Mouse (Mus musculus): ENCODE data around the gene Ascc1.

The Ascc1 gene

GRCm38 (mm10) chr10:60002673-60003212, at the start of gene Ascc1, which contains the start of gene Anapc16:
Ascc1 (plus strand) TSS chr10:60002805.
Anapc16 (minus strand) TSS chr10:60003135.
- in situ Hi-C loops (cut with MboI; ENCODE audit: unreplicated experiment in 2 of 2): loop anchor here (5.0 kb wide), 2 partner anchors 50 to 105 kb away; partner anchors contain the start of gene Ddit4 (in 2 of the 2)

DNA sequence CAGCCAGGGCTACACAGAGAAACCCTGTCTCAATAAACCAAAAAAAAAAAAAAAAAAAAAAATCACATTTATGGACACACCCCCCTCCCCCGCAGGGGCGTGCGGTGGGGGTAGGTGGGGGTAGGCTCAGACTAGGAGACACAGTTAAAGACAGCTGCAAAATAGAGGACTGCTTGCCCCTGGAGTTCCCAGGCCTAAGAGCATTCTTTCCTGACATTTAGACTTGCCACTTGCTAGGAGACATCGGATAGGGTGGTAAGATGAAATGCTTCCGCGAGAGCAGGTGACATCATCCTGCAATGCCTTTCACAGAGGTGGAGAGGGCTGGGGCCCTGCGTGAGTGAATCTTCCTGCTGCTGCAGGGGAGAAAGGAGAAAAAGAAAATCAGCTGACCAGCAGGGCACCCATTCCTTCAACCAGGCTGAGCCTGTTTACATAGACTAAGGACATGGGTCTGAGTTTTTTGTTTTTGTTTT, 49.0 kb upstream of the Ascc1 start:
- in situ Hi-C loops (cut with MboI; ENCODE audit: unreplicated experiment in 2 of 2): loop anchor here (5.0 kb wide), 2 partner anchors 49 to 56 kb away; partner anchors contain the start of genes Anapc16 (in 2 of the 2) and Ascc1 (in 2 of the 2)

DNA sequence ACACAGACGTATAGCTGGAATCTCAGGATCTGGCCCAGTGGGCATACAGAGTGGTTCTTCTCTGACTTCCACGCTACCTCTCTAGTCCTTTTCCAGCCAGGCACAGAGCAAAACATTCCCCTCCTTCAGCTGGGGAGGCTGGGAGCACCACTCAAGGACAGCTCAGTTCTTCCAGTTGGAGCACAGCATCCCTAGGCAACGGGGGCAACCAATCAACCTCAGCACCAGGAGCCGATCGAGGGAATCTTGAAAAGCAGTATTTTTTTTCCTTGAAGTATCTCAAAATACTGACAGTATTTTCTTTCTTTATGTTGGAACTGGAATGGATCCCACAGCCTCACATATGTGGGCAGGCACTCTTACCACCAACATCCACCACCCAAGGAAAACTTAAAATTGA, 45.9 kb upstream of the Ascc1 start:
- in situ Hi-C loops (cut with MboI; ENCODE audit: unreplicated experiment in 2 of 2): no loop called here

DNA sequence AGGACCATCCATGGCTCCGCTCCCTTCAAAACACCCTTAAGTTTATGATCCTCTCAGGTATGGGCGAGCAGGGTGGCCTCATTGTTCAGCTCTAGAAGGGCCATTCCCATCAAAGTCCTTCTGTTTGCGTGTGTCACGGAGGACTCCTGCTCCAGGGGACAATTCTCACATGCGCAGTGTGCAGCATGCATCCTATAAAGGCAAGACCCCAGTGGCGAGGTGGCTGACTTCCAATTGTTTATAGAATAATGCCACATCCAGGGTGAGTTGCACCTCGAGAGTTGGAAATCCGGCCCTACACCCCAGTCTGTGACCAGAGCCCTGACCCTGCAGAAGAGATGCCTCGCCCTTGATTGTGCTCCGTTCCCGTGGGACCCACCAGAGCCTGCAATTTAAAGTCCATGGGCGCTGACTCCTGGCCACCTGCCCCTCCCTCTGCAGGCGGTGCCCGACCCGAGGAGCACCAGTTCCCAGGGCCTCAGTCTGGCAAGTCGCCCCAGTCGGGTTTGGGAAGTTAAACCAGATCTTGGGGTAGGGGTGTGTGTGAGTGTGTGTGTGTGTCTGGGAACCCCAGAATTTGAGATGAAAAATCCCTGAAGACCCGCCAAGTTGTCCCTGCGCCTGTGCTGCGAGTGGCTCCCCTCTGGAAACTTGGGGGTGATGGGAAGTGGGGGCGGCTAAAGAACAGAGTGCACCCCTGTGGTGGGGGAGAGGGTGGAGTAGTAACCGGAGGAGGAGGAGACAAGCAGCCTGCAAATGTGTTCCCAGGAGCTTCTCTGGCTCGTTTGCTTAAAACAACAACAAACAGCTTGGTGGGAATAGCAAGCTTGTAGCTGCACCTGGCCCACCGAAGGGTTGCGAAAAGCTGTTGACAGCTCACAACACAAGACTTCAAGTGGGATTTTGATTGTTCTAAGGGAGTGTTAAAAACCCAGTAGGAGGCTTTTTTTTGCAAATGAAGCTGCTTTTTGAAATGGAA, 45.1 kb upstream of the Ascc1 start:
- in situ Hi-C loops (cut with MboI; ENCODE audit: unreplicated experiment in 2 of 2): no loop called here

DNA sequence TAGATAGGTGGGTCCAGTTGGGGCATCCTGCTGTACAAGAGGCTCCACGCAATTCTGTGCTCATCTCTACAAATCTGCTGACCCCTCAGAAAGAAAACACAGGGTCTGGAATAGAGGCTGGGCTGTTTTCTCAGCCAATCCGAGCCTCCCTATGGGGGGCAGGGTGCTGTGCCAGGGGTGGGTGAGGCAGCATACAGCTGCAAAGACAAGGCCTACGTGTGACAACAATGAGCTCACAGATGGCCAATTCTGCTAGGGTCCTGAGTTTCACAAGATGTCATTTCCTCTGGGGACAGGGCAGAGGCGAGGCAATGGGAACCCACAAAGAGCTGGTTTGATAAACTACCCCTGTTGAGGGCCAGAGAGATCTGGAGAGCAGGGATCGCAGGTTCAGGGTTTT, 44.1 kb upstream of the Ascc1 start:
- in situ Hi-C loops (cut with MboI; ENCODE audit: unreplicated experiment in 2 of 2): no loop called here

GRCm38 (mm10) chr10:59959517-59959916, 43.1 kb upstream of the Ascc1 start:
- in situ Hi-C loops (cut with MboI; ENCODE audit: unreplicated experiment in 2 of 2): no loop called here

GRCm38 (mm10) chr10:59963609-59964008, 39.0 kb upstream of the Ascc1 start:
- in situ Hi-C loops (cut with MboI; ENCODE audit: unreplicated experiment in 2 of 2): no loop called here

GRCm38 (mm10) chr10:59964504-59965361, 37.9 kb upstream of the Ascc1 start:
- in situ Hi-C loops (cut with MboI; ENCODE audit: unreplicated experiment in 2 of 2): no loop called here

GRCm38 (mm10) chr10:59965362-59965695, 37.3 kb upstream of the Ascc1 start:
- in situ Hi-C loops (cut with MboI; ENCODE audit: unreplicated experiment in 2 of 2): no loop called here

GRCm38 (mm10) chr10:59965788-59966187, 36.8 kb upstream of the Ascc1 start:
- in situ Hi-C loops (cut with MboI; ENCODE audit: unreplicated experiment in 2 of 2): no loop called here

- in situ Hi-C loops (cut with MboI; ENCODE audit: unreplicated experiment in 2 of 2): no loop called here
Measured at GRCm38 (mm10) chr10:59966743-59967142, 35.9 kb upstream of the Ascc1 start.

- in situ Hi-C loops (cut with MboI; ENCODE audit: unreplicated experiment in 2 of 2): no loop called here
Measured at GRCm38 (mm10) chr10:59967309-59967942, 35.2 kb upstream of the Ascc1 start.

- in situ Hi-C loops (cut with MboI; ENCODE audit: unreplicated experiment in 2 of 2): no loop called here
Measured at GRCm38 (mm10) chr10:59969821-59970449, 32.7 kb upstream of the Ascc1 start.

DNA sequence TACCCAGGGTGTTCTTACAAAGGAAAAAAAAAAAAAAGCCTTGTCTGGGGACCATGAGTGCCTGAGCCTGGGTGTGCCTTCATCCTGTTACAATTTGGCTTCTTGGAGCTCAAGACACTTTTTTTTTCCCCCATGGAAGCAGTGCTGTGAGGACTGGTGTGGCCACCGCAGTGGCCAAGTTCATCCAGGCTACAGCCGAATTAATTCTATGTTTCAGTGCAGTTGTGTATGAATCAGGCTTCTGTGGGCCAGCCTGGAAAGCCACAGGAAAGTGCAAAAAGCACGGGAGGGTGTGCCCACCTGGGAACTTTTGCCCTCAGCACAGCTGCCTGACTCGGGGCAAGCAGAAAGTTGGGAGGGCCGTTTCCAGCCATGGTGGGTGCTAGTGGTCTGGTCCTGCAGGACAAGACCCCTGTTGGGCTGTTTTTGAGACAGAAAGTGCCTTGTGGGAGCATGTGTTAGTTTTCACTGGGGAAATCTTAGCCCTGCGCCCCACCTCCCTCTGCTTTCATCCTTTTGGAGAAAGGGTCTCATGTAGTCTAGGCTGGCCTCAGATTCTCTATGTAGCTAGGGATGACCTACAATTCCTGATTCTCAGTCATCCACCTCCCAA, 32.0 kb upstream of the Ascc1 start:
- in situ Hi-C loops (cut with MboI; ENCODE audit: unreplicated experiment in 2 of 2): no loop called here

DNA sequence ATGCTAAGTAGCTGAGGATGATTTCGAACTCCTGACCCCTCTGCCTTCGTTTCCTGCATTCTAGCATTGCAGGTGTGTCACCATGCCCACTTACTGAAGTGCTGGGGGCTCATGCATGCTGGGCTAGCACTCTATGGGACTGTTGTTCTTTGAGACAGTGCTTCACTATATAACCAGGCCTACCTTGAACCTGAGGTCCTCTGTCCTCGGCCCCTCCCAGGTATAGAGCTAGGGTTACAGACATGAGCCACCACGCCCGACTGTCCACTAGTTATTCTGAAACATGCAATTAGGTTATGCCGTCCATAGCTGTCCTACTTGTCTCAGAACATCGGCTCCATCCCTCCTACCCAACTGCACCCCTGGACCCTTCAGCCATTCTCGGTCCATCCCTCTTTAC, 30.8 kb upstream of the Ascc1 start:
- in situ Hi-C loops (cut with MboI; ENCODE audit: unreplicated experiment in 2 of 2): no loop called here

DNA sequence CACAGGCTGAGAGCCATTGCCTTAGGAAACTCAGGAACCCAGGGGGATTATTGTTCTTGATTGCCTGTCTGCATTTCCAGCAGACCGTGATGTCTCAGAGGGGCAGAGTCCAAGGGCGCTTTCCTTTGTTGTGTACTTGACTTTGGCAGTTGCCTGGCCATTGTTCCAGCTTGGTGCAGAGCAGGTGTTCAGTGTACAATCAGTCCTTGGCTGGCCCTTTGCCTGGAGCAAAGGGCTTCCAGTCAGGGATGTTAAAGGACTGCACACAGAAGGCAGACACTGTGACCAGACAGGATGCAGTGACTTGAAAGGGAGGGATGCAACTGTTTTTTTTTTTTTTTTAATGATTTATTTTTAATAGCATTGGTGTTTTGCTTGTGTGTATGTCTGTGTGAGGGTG, 30.1 kb upstream of the Ascc1 start:
- in situ Hi-C loops (cut with MboI; ENCODE audit: unreplicated experiment in 2 of 2): no loop called here

DNA sequence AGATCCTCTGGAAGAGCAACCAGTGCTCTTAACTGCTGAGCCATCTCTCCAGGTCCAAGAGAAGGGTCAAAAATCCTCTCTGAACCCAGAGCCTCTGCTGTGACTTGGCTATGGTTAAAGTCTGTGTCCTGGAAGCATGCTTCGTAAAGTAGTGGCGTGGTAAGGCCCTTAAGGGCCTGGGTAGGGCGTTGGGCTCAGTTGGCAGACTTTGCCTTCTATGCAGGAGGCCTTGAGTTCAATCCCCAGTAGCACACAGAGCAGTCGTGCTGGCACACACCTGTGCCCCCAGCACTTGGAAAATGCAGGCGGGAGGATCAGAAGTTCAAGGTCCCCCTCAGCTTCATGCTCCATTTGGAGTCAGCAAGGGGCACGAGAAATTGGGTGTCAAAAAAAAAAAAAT, 29.6 kb upstream of the Ascc1 start:
- in situ Hi-C loops (cut with MboI; ENCODE audit: unreplicated experiment in 2 of 2): no loop called here

DNA sequence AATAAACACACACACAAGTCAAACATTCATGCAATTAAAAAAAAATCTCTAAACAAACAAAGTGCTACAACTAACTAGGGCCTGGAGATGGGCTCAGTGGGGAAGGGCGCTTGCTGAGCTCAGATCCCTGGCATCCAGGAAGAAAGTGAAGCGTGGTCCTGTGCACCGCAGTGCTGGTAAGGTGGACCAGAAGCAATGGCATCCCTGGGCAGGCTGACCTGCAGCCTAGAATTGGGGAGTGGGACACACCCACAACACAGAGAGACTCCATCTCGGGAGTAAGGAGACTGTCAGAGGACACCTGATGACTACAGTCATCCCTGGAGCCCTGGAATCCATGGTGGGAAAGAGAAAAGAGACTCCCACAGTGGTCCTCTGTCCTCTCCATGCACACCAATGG, 29.2 kb upstream of the Ascc1 start:
- in situ Hi-C loops (cut with MboI; ENCODE audit: unreplicated experiment in 2 of 2): no loop called here

DNA sequence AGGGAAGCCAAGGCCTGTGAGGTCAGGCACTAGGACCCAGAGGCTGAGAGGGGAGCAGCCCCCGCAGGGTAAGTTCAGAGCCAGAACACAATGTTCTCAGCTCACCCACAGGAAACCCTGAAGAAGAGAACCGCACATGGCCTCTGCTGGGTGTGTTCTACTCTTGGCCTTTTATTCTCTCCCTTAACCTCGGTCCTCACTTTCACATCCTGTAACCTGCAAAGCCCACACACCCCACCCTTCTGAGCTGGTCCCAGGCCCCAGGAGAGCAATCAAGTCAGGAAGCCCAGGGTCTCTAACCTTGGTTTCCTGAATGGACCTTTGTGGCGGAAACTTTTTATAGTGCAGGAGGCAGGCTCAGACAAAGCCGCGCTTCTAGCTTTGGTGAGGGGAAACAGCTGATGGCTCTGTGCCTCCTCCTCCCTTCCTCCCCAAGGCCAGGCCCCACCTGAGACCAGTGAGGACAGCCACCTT, 28.4 kb upstream of the Ascc1 start:
- in situ Hi-C loops (cut with MboI; ENCODE audit: unreplicated experiment in 2 of 2): no loop called here
